Mouse (Mus musculus): Measurements from ENCODE around the gene Drp2.

Drp2 gene

GRCm38 (mm10) chrX:134403863-134404583 lies at the start of gene Drp2:
Gene Drp2 (plus strand): TSS chrX:134404551.
- DNase-seq (ENCODE audit: low spot score in 2 of 2), result no peak

- no peak for DNase-seq (ENCODE audit: low spot score in 2 of 2)
Observed at GRCm38 (mm10) chrX:134359336-134359735, 45.0 kb upstream of the Drp2 start.

- DNase-seq (ENCODE audit: low spot score in 2 of 2), result no peak
Observed at GRCm38 (mm10) chrX:134362156-134362555, 42.2 kb upstream of the Drp2 start.

DNA sequence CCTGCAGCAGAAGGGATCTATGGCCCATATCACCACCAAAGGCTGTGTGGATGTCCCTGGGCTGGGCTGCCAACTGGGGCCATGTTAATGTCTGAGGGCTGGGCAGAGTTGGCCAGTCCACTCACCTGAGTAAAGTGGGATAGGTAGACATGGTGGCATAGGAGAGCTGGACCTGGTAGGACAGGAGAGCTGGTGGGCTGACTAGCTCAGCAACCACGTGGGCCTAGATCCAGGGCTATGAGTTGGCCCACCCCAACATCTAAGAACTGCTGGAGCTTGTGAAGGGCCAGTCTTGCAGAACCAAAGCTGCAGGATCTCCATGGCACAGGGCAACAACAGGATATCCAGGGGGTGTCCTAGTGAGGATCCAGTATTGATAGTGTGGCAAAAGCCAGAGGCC lies 38.9 kb upstream of the Drp2 start:
- DNase-seq (ENCODE audit: low spot score in 2 of 2), result no peak

GRCm38 (mm10) chrX:134366547-134366946 lies 37.8 kb upstream of the Drp2 start:
- DNase-seq (ENCODE audit: low spot score in 2 of 2), result no peak

DNA sequence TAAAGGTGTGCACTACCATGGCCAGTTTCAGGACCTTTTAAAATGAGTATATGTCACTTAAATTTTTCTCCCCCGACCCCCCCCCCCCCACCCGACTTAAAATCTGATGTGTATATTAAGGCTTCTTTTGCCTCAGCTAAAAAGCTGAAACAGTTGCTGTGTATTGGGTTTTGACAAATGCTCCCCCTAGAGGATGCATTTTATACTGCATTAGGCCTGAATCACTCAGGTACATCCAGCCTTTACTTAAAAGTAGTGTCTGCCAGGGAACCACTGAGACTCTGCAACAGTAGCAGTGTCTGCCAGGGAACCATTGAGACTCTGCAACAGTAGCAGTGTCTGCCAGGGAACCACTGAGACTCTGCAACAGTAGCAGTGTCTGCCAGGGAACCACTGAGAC lies 33.1 kb upstream of the Drp2 start:
- no peak for DNase-seq (ENCODE audit: low spot score in 2 of 2)

DNA sequence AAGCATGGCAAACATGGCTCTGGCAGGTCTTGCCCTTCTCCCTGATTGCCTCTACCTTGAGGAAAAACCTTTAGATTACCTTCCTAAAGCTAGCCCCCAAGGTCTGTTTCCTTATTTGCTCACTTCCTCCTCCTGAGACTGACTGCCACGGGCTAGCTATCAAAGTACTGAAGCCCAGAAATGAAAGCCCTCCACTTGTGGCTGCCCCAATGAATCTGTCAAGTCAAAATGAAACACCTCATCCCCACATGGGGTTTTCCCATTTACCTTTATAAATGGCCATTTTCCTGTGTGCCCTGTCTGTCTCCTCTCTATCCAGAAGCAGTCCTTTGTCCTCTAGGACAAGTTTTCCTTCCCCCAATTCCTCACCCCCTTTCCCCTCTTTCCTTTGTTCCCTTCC lies 30.2 kb upstream of the Drp2 start:
- no peak for DNase-seq (ENCODE audit: low spot score in 2 of 2)

- DNase-seq (ENCODE audit: low spot score in 2 of 2), result no peak
Observed at GRCm38 (mm10) chrX:134384896-134385295, 19.5 kb upstream of the Drp2 start.

DNA sequence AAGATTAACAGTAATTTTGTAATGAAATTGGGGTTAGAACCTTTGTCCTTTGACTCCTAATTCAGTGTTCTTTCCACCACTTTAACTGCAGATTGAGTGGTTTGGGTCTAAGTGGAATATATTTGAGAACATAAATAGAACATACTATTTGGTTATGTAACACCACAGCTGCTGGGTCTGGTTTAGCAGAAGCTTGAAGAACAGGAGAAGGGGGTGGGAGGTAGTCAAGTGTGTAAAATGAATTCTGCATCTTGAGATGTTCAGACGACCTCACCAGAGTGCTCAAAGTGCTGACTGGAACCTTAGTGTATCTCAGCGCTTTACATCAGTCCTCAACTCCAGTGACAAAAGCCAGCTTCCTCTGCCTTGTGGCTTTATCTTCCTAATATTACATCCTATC lies 5.4 kb upstream of the Drp2 start:
- no peak for DNase-seq (ENCODE audit: low spot score in 2 of 2)

DNA sequence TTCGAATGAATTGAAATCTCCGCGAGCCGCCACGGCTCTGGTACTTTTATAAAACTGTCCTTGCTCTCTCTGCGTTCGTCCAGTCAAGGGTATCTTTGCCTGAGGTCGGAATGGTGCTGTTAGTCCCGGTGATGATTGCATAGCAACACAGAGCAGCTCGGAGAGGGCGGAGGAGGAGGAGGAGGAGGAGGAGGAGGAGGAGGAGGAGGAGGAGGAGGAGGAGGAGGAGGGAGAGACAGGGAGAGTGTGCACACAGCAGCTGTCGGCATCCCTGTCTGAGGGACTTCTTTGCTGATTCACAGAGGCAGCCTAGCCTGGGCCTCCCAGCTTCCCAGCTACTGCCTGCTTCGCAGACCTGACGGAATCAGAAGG lies 219 bp downstream of the Drp2 start:
- DNase-seq (ENCODE audit: low spot score in 2 of 2), result no peak

- DNase-seq (ENCODE audit: low spot score in 2 of 2), result no peak
Observed at GRCm38 (mm10) chrX:134409354-134409900, 5.1 kb downstream of the Drp2 start.

DNA sequence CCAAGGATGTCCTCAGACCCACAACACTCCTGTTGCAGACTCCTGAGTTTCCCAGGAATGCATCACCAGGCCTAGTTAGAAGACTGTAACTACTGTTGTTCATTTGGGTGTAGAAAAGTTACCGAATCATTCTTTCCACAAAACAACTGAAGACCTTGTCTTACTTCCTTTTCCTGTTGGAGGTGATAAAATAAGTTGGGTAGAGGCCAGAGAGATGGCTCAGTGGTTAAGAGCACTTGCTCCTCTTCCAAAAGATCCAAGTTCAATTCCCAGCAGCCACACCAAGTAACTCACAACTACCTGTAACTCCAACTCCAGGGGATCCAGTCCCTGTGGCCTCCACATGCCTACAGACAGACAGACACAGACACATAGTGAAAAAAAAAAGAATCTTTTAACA lies 7.7 kb downstream of the Drp2 start:
- DNase-seq (ENCODE audit: low spot score in 2 of 2), result no peak

- DNase-seq (ENCODE audit: low spot score in 2 of 2), result no peak
Observed at GRCm38 (mm10) chrX:134420097-134420496, 15.7 kb downstream of the Drp2 start.

DNA sequence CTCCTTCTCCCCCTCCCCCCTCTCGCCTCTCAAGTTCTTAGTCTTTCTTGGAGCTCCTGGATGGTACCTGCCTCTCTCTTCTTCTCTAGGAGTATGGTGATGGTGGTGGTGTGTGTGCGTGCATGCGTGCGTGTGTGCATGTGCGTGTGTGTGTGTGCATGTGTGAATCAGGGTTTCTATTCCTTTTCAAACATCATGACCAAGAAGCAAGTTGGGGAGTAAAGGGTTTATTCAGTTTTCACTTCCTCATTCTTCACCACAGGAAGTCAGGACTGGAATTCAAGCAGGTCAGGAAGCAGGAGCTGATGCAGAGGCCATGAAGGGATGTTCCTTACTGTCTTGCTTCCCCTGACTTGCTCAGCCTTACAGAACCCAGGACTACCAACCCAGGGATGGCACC lies 19.9 kb downstream of the Drp2 start:
- no peak for DNase-seq (ENCODE audit: low spot score in 2 of 2)

DNA sequence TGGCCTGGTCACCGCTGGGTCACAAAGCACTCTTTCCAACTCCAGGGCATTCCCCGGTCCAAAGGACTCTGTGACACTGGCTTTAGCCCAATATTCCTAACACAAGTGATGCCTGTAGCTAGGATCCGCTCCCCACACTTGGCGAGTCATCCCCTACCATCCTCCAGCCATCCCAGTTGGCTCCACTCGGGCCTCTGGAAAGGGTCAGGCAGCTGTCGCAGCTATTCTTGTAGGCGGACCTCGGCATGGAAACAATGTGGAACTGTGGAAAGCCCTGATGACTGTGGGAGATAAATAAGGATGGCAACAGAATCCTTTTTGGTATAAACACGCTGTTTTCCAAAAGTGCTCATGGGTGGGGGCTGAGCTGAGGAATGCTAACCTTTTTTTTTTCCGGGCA lies 21.4 kb downstream of the Drp2 start:
- peak; percentile 3 to 6 for DNase-seq (ENCODE audit: low spot score in 2 of 2)

GRCm38 (mm10) chrX:134426819-134427218 lies 22.5 kb downstream of the Drp2 start:
- DNase-seq (ENCODE audit: low spot score in 2 of 2), result no peak

DNA sequence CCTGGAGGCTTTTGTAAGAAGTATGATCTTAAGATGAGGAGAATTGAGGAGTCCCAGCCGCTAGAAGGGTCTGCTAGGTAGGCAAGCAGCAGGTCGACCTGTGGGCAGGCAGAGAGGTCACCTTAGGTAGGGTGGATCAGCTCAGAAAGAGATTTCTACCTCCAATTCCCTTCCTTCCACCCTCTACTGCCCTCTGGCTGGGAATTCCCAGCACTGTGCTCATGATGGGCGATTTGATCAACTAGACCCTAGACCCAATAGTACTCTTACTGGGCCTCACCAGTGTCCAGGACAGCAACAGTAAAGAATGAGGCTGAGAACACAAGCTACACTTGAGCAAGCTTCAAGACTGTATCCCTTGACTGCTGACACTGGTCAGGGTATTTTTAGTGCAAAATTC lies 23.0 kb downstream of the Drp2 start:
- DNase-seq (ENCODE audit: low spot score in 2 of 2), result no peak

DNA sequence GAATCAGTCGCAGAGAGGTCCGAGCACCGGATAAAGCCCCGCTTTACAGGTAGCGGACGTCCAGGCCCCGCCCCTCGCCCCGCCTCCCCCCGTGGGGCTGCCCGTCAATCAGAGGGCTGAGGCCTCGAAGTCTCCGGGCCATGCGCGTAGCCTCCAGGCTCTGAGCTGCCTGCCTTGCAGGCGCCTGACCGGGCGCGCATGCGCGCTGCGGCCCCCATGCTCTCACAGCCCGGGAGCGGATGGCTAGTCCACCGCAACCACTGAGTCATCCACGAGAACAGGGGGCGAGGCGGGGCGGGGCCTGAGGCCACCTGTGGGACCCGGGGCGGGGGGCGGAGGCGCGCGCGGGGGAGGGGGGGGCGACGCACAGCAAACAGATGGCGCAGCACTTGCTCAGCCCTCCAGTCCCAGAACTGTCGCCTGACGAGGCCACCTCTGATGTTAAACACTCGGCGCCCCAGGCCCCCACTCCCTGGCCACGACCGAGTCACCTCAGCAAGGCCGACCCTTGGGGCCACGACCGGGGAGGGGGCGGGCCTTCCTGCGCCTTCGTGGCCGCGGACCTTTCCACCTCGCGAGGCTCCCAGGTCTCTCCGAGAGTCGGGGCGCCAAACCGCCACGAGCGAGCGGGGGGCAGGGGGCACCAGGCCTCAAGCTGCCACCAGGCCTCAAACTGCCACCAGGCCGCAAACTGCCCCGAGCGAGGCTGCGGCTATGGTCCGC lies 70.8 kb downstream of the Drp2 start:
- no peak for DNase-seq (ENCODE audit: low spot score in 2 of 2)

DNA sequence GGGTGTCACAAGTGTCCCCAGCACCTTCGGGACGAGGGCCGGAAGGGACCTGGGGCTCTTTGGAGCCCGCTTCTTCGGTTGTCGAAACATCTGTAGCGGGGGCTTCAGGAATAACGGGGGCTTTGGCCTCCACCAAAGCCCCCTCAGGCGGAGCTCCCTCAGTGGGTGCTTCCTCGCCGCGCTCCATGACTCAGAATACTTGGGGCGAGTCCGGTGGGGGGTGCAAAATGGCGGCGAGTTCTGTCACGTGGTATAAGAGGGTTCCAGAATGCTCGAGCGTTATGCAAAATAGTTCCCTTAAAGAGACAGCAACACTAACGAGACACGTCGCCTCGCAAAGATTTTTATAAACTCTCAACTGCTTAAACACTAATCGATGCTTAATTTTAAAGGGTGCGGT lies 71.9 kb downstream of the Drp2 start, which contains the start of gene Taf7l:
Taf7l (minus strand) TSS at position 201 of the 400 bp plus-strand sequence.
- no peak for DNase-seq (ENCODE audit: low spot score in 2 of 2)

GRCm38 (mm10) chrX:134481720-134482119 lies 77.4 kb downstream of the Drp2 start:
- DNase-seq (ENCODE audit: low spot score in 2 of 2), result no peak

- no peak for DNase-seq (ENCODE audit: low spot score in 2 of 2)
Observed at GRCm38 (mm10) chrX:134500651-134501050, 96.3 kb downstream of the Drp2 start.
